In the genomic region with DNA sequence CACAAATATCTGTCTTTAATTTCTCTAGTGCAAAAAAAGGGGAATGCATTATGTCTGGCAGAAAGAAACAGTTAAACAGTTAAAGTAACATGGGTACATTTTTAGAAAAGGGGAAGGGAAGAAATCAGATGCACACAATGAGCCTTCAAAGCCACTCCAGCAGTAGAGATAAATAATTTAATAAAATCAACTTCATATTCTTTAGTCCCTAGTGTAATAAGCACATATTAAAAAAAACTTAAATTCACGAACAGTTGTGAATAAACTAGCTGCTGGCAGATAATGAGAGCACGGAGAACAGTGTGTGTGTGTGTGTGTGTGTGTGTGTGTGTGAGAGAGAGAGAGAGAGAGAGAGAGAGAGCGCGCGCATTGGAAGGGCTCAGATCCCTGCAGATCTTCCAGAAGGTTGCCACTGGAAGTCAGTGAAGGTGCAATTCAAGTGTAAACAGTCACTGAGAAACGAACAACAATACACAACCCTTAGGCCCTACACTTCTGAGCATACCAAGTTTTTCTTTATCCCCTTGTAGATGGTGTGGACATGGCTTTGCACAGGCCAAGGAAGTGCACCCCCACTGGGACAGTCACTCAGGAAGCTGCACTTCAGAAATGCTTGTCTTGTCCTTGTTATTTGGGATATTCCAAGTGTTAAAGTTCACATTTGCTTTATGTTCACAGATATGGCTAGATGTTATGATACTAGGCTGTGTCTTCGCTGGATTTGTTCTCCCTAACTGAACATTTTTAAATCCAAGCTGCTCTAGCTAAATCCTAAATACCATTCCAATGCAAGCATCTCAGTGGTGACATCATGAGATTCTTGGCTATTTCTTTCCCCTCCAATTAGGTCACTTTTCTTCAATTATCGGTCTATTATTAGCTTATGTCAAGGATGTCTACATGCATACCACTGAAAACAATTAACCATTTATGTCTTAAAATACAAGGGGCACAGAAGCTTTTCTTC, we compare ENCODE assay signal across 11 mouse cellular contexts. TPM values are rescaled to one million over a fixed set of nuclear protein-coding genes. Genes with fewer than 3 reads are reported as not detected.
DNase-seq lines count a peak whose midpoint lies in the region; ATAC-seq and TF ChIP-seq lines count a peak whose summit lies in the region.
"Had no signal": no experiment of that assay in that cellular context is flagged by ENCODE, and none has a peak within 500 bp of the region (broad histone marks: within the 10 kb centered on the region; RNA-seq: fewer than 3 reads in every experiment).

No protein-coding gene starts in this region.

- no peak for TF ChIP-seq CTCF in gastrocnemius, adult 2 months (IDR thresholded peaks at IDR 0.05)
- TF ChIP-seq CTCF in cerebellum, adult 2 months (IDR thresholded peaks at IDR 0.05; ENCODE audit: borderline replicate concordance, insufficient read depth, low read depth, low read length), result no peak
- no peak for TF ChIP-seq CTCF in embryonic fibroblast, embryonic 13.5 days (IDR thresholded peaks at IDR 0.05; ENCODE audit: borderline replicate concordance, insufficient read depth, low read length)

- peak; percentile 29; the same call in 1 of the 2 replicates for TF ChIP-seq POLR2A in cerebellum, adult 2 months (IDR thresholded peaks at IDR 0.05; ENCODE audit: borderline replicate concordance, insufficient read depth, low read length)
- no peak for TF ChIP-seq POLR2A in embryonic fibroblast, embryonic 13.5 days (IDR thresholded peaks at IDR 0.05; ENCODE audit: low read depth, low read length)

- WGBS in cerebellum, adult 2 months, result 10% methylated on average over 8 of the region's 8 CpGs
- 40% methylated on average over 8 of the region's 8 CpGs for WGBS in midbrain, embryonic 15.5 days

- H3K9ac ChIP-seq in midbrain, embryonic 15.5 days, result no peak overlapping the region
- H3K9ac ChIP-seq: liver, embryonic 13.5 days had no signal

- H3K36me3 ChIP-seq in midbrain, embryonic 15.5 days (replicated peaks), result no peaks in the 10 kb centered on the region
- H3K36me3 ChIP-seq: liver, embryonic 13.5 days had no signal

- peak overlapping the region; percentile 87 for H3K4me3 ChIP-seq in gastrocnemius, adult 2 months
- H3K4me3 ChIP-seq in cerebellum, adult 2 months (replicated peaks; ENCODE audit: insufficient read depth, low read depth, low read length), result peak overlapping the region; percentile 48
- no peak overlapping the region for H3K4me3 ChIP-seq in embryonic fibroblast, embryonic 13.5 days (ENCODE audit: insufficient read depth, low read length)
- H3K4me3 ChIP-seq in midbrain, embryonic 15.5 days, result no peak overlapping the region
- H3K4me3 ChIP-seq: liver, embryonic 13.5 days had no signal

- no peaks in the 10 kb centered on the region for H3K27me3 ChIP-seq in cerebellum, adult 2 months (ENCODE audit: control insufficient read depth, insufficient read depth, low read length)
- H3K27me3 ChIP-seq in midbrain, embryonic 15.5 days (replicated peaks), result 0 out of 2 replicates have a peak, but pooled peaks cover 2% of the 10 kb centered on the region

- H3K27ac ChIP-seq in gastrocnemius, adult 2 months, result peak overlapping the region; percentile 87
- H3K27ac ChIP-seq in cerebellum, adult 2 months (ENCODE audit: insufficient read depth, low read length), result peak overlapping the region; percentile 100
- H3K27ac ChIP-seq in embryonic fibroblast, embryonic 13.5 days (ENCODE audit: insufficient read depth, low read length), result peak overlapping the region; percentile 10; the same call in 1 of the 2 replicates
- peak overlapping the region; percentile 84 for H3K27ac ChIP-seq in midbrain, embryonic 15.5 days
- H3K27ac ChIP-seq: liver, embryonic 13.5 days had no signal

- peak overlapping the region; percentile 65 for H3K4me2 ChIP-seq in midbrain, embryonic 15.5 days
- H3K4me2 ChIP-seq: liver, embryonic 13.5 days had no signal

- ATAC-seq in midbrain, embryonic 15.5 days (replicated peaks), result no peak
- no peak for ATAC-seq in megakaryocyte-erythroid progenitor cell, adult 5-6 weeks (replicated peaks; ENCODE audit: low FRiP score, low TSS enrichment, poor library complexity, severe bottlenecking)

- intact Hi-C loops in gastrocnemius, adult 2 months (cut with DNase I), result no loop called here
- intact Hi-C loops in gastrocnemius, postnatal 14 days (cut with DNase I; ENCODE audit: low total_unique reads), result no loop called here

- DNase-seq in gastrocnemius, adult 2 months, result peak; percentile 27
- no peak for DNase-seq in gastrocnemius, postnatal 14 days
- DNase-seq in cerebellum, adult 2 months, result peak; percentile 74 to 75
- DNase-seq in c-Kit-positive CD71-positive TER-119-positive erythroid progenitor cells, embryonic 14.5 days (ENCODE audit: low spot score), result no peak
- no peak for DNase-seq in thymus, adult 18-20 months
- DNase-seq: kidney, adult 18-20 months; liver, embryonic 13.5 days; thymus, postnatal 4 days had no signal

- H3K4me1 ChIP-seq in cerebellum, adult 2 months (ENCODE audit: control insufficient read depth, insufficient read depth, low read length), result peaks cover 2% of the 10 kb centered on the region; the same call in 1 of the 2 replicates
- peaks cover 2% of the 10 kb centered on the region; the same call in 1 of the 2 replicates for H3K4me1 ChIP-seq in embryonic fibroblast, embryonic 13.5 days (ENCODE audit: control insufficient read depth, insufficient read depth, low read length)
- H3K4me1 ChIP-seq in midbrain, embryonic 15.5 days, result peaks cover 35% of the 10 kb centered on the region

- no peaks in the 10 kb centered on the region for H3K9me3 ChIP-seq in midbrain, embryonic 15.5 days
- H3K9me3 ChIP-seq: liver, embryonic 13.5 days had no signal

RNA-seq across cellular contexts. Expression of a gene that starts 3.3 kb away (rescaled TPM):
- 1 to 10 TPM in 1 of 2 experiments, under 1 TPM in 1; 0.86 to 3.7 TPM for total RNA-seq in gastrocnemius, adult 2 months (2021)
- 1 to 10 TPM; 1.8 to 2.2 TPM for total RNA-seq in gastrocnemius, postnatal 14 days (2021)
- polyA plus RNA-seq in cerebellum, adult 2 months (2012; rRNA removed), result 45.4 and 50.6 TPM in 2 replicates
- 3.1 and 9.9 TPM in 2 replicates for polyA plus RNA-seq in embryonic fibroblast, embryonic 13.5 days (2011; ENCODE audit: insufficient read length, low read depth, missing spikeins)
- polyA plus RNA-seq in midbrain, embryonic 15.5 days (2015; fragmentation: Nextera tagmentation; extraction: Ambion mirVana), result 159 and 172 TPM in 2 replicates
- total RNA-seq in megakaryocyte-erythroid progenitor cell, adult 5-6 weeks (2014; fragmentation: Nextera tagmentation), result not detected in 2 replicates
- total RNA-seq in megakaryocyte-erythroid progenitor cell, adult 5-6 weeks (2017), result not detected in 2 replicates

Comparison
In these comparisons a context has a peak if more than half of its experiments do, and no peak if none do; other contexts are left out.
1. DNase-seq: peak in gastrocnemius, adult 2 months (single experiment) and cerebellum, adult 2 months (2 of 2); none in gastrocnemius, postnatal 14 days (single experiment), c-Kit-positive CD71-positive TER-119-positive erythroid progenitor cells, embryonic 14.5 days (single experiment) and thymus, adult 18-20 months (0 of 2).
2. H3K27ac ChIP-seq: peak in every context shown above with its lines; median percentile 100 in cerebellum, adult 2 months; 87 in gastrocnemius, adult 2 months; 84 in midbrain, embryonic 15.5 days; 10 in embryonic fibroblast, embryonic 13.5 days.
3. H3K4me3 ChIP-seq: peak in gastrocnemius, adult 2 months (single experiment) and cerebellum, adult 2 months (single experiment); none in embryonic fibroblast, embryonic 13.5 days (single experiment) and midbrain, embryonic 15.5 days (single experiment).